Mouse (Mus musculus): ENCODE measurements around the gene Pacsin2. TPM values are rescaled to one million over a fixed set of nuclear protein-coding genes. Genes with fewer than 3 reads are reported as not detected.
A peak's percentile ranks its signal among the peaks of the same experiment; 100 is the strongest.
"Not testable (repeated sequence)": the region's sequence is repeated elsewhere in the genome, so short reads cannot be mapped to it uniquely, and the experiment has no call there.

The Pacsin2 gene
- total RNA-seq, 2 experiments from 2014 or later: 99.7 to 104 TPM

DNA sequence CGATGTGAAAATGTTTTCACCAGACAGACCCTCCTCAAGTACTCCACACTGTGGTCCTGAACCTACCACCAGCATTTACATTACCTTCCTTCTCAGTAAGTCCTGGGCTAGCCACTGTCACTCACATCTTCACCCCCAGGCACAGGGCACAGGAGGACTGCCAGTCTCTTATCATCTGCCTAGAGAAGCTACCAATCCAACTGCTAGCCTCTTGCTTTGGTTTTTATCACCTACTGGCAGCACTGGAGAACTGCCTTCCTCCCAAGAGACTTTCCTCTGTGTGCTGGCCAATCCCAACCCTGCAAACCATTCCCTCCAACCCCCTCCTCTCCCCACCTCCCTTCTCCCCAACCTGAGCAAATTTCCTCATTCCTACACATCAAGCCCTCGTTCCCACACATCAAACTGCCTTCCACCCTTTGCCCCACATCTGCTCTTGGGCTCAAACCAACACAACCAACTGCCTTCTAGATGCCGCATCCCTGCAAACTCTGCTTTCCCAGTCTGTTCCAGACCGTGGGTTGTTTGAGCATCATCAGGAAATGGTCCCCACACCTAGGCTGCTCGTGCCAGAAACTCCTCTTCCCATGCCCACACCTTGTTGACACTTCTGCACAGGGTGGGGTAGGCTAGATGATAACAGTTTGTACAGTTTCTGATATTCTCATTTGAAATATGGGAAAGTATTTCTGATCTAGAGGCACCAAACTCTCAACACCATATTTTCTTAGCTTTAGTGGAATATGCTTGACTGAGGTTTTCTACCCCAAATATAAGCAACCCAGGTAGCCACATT lies 40.6 kb downstream of the Pacsin2 start:
- Histone ChIP-seq H3K4me3 (no peak overlapping the region), H3K27ac (no peak overlapping the region)
- peak; percentile 41 for TF ChIP-seq CTCF (conservative IDR thresholded peaks at IDR 0.05)
- DNase-seq (ENCODE audit: low spot score in 2 of 2): no peak

- Histone ChIP-seq H3K27ac (0 out of 2 replicates have a peak overlapping the region, but pooled peaks have one; percentile 28), H3K4me3 (no peak overlapping the region)
- TF ChIP-seq CTCF (conservative IDR thresholded peaks at IDR 0.05): no peak
- DNase-seq (ENCODE audit: low spot score in 2 of 2): no peak
Measured at GRCm38 (mm10) chr15:83422299-83422981, 42.0 kb downstream of the Pacsin2 start.

- Histone ChIP-seq H3K4me3 (no peak overlapping the region), H3K27ac (peak overlapping the region; percentile 91; the same call in 1 of the 2 replicates)
- DNase-seq (ENCODE audit: low spot score in 2 of 2): no peak
- no peak for TF ChIP-seq CTCF (conservative IDR thresholded peaks at IDR 0.05)
Measured at GRCm38 (mm10) chr15:83419562-83419961, 44.8 kb downstream of the Pacsin2 start.

DNA sequence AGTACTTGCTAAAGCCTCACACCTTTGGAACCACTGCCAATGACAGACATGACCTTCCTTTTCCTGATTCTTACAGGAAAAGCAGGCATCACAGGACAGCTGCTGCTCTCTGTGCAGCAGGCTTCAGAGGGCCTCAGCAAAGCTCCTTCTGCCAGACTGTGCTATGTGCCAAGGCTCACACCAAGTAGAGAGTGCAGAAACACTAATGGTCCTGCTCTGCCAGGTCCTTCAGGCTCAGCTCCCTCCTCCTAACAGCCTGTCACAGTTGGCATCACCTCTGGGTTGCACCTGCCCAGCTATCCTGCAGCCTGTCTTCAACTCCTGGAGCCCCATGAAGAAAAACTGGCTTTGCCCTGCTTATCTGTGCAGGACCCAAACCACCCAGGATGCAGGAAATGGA lies 45.7 kb downstream of the Pacsin2 start:
- no peak for DNase-seq (ENCODE audit: low spot score in 2 of 2)
- Histone ChIP-seq H3K4me3 (no peak overlapping the region), H3K27ac (peak overlapping the region; percentile 91)
- TF ChIP-seq CTCF (conservative IDR thresholded peaks at IDR 0.05): no peak

- Histone ChIP-seq H3K4me3 (no peak overlapping the region; the same call in 1 of the 2 replicates), H3K27ac (peak overlapping the region; percentile 91)
- DNase-seq (ENCODE audit: low spot score in 2 of 2): no peak
- TF ChIP-seq CTCF (conservative IDR thresholded peaks at IDR 0.05): no peak
Measured at GRCm38 (mm10) chr15:83417916-83418315, 46.5 kb downstream of the Pacsin2 start.

DNA sequence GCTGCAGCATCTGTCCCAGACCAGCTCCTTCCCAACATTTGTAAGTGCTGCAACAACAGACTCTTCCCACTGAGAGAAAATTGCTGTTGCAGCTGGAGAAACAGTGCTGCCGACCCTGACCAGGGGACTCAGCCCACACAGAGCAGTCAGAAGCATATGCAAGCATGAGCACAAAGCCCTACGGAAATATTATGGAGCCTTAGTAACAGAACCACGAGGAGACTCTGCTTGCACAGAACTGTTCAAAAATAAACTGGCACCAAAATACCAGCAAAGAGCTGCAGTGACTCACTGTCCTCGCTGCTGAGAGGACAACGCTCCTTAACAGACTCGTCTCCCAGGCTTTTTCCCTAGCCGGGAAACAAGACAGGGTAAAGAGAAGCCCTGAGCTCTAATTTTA lies 47.0 kb downstream of the Pacsin2 start:
- no peak for TF ChIP-seq CTCF (conservative IDR thresholded peaks at IDR 0.05)
- Histone ChIP-seq H3K4me3 (no peak overlapping the region; the same call in 1 of the 2 replicates), H3K27ac (peak overlapping the region; percentile 91)
- peak; percentile 30 to 74 for DNase-seq (ENCODE audit: low spot score in 2 of 2)

- H3K4me3 ChIP-seq: no peak overlapping the region
- H3K27ac ChIP-seq: no peak overlapping the region
- TF ChIP-seq CTCF (conservative IDR thresholded peaks at IDR 0.05): no peak
- no peak for DNase-seq (ENCODE audit: low spot score in 2 of 2)
Measured at GRCm38 (mm10) chr15:83415391-83415790, 49.0 kb downstream of the Pacsin2 start.

DNA sequence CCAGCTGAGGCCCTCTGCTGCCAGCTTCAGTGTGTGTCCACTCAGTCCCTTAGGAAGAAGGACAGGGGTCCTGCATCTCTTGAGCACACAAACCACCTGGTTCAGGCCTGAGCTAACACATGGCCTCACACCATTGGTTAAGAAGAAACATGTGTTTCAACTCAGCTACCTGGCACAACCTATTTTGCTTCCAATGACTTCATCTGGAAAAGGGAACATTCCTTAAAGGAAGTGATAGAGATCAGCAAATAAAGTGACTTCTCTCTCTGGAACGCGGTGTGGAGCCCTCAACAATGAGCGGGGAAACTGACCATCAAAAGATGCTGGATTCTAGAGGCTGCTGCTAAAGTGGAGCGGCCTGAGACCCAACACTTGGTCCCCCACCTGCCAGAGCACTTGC lies 52.8 kb downstream of the Pacsin2 start:
- TF ChIP-seq CTCF (conservative IDR thresholded peaks at IDR 0.05): no peak
- Histone ChIP-seq H3K4me3 (no peak overlapping the region), H3K27ac (no peak overlapping the region)
- no peak for DNase-seq (ENCODE audit: low spot score in 2 of 2)

DNA sequence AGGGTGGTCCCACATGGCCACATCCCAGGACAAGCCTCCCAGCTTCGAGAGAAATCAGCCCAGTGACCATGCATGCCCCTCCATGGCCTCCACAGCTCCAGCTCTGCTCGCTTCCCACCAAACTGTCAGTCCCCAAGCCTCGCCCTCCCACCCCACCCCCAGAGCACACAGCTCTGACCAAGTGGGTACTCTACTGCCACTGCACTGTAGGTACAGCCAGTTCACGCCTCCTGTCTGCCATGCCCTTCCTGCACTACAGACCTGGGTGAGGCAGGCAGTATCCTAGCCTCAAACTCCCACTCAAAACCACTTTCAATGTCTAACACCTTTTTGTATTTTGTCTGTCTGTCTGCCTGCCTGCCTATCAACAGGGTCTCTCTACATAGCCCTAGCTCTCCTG lies 53.7 kb downstream of the Pacsin2 start:
- Histone ChIP-seq H3K4me3 (no peak overlapping the region), H3K27ac (no peak overlapping the region)
- TF ChIP-seq CTCF (conservative IDR thresholded peaks at IDR 0.05): no peak
- no peak for DNase-seq (ENCODE audit: low spot score in 2 of 2)

GRCm38 (mm10) chr15:83410270-83410669 lies 54.1 kb downstream of the Pacsin2 start:
- Histone ChIP-seq H3K27ac (no peak overlapping the region), H3K4me3 (no peak overlapping the region)
- no peak for TF ChIP-seq CTCF (conservative IDR thresholded peaks at IDR 0.05)
- no peak for DNase-seq (ENCODE audit: low spot score in 2 of 2)

DNA sequence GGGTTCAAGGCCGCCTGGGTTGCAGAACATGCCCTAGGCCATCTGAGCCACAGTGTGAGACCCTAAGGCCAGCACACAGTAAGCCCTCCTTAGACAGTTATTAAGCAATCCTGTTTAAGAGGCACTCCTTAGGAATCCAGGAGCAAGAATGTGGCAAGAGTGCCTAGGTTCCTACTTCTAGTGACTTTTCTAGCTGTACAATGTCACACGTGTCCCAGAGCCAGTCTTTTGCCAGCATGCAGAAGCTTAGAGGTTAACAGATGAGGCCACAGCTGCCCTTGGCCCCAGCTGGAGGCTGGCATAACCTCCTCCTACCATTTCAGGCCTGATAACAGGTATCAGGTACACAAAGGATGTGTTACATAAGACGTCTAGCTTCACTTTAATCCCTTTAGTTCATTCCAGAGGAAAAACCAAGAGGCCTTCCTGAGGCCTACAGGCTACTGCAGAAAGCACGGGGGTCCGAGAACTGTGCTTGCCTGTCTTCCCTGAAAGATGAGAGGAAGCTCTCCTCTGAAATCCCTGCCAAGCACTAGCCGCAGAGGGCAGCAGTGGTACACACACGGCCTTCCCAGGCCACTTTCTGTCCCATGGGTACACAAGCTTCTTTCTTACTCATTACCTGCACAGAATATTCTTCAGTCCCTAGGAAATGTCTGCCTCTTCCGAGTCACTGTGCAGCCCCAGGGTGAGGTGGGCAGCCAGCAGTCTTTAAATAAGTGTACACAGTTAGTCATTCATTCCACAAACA lies 55.5 kb downstream of the Pacsin2 start:
- DNase-seq (ENCODE audit: low spot score in 2 of 2): no peak
- no peak overlapping the region for H3K27ac ChIP-seq
- no peak overlapping the region for H3K4me3 ChIP-seq
- TF ChIP-seq CTCF (conservative IDR thresholded peaks at IDR 0.05): peak; percentile 64

DNA sequence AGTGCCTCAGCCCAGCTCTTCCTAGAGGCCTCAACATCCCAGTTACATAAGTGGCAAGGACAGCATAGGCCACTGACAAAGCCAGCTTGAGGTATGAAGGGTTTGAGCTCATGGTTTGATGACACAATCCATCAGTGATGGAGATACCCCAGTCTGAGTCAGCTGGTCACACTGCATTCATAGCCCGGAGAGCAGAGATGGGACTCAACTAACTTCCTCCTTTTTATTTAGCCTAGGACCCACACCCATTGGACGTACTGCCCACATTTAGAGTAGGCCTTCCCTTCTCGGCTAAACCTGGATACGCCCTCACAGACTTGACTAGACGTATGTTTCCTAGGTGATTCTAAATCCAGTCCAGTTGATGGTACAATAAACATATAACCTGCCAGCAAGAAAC lies 56.2 kb downstream of the Pacsin2 start:
- no peak for TF ChIP-seq CTCF (conservative IDR thresholded peaks at IDR 0.05)
- no peak for DNase-seq (ENCODE audit: low spot score in 2 of 2)
- Histone ChIP-seq H3K27ac (no peak overlapping the region), H3K4me3 (no peak overlapping the region)

DNA sequence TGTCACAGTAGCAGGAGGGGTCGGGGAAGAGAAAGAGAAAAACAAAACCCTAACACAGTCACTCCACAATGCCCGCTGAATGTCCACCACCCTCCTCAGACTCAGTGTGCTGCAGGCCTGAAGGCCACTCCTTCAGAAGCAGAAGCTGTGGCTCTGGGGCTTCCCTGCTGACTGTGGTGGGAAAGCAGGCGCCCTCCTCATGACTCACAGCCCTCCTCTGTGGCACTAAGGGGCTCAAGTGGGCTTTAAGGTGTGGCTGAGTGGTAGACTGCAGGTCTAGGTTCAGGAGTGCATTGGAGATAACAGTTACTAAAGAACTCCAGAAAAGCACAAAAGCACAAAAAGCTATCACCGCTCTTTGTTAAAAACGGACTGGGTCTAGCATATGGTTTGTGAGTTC lies 56.9 kb downstream of the Pacsin2 start:
- DNase-seq (ENCODE audit: low spot score in 2 of 2): no peak
- no peak overlapping the region for H3K4me3 ChIP-seq
- no peak for TF ChIP-seq CTCF (conservative IDR thresholded peaks at IDR 0.05)
- no peak overlapping the region for H3K27ac ChIP-seq

DNA sequence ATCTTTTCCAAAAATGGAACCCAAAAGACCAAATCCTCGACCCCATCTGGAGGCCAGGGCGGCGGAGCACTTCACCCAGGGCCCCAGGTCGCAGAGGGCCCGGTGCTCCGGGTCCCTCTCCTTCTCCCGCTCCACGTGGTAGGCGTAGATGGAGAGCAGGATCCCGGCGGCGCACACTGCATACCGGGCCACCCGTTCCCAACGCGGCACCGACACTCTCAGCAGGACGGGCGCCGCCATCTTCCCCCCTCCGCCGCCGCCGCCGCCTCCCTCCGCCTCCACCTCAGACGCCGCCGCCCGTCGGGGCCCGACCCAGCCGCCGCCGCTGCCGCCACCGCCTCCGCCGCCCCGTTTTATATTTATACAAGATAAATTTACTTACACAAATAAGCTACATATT lies 58.5 kb downstream of the Pacsin2 start:
- H3K4me3 ChIP-seq; H3K27ac ChIP-seq; DNase-seq (ENCODE audit: low spot score in 2 of 2): not testable (repeated sequence)
